Mouse (Mus musculus): ENCODE results near the gene Ttc4. TPM values are rescaled to one million over a fixed set of nuclear protein-coding genes. Genes with fewer than 3 reads are reported as not detected.

Ttc4 gene
- 36.9 TPM for polyA plus RNA-seq (2017; shearing (Covaris generic))

GRCm38 (mm10) chr4:106678442-106679118 lies at the start of gene Ttc4:
Gene Ttc4 (minus strand): TSS chr4:106678944.

GRCm38 (mm10) chr4:106650833-106651527 lies 27.8 kb downstream of the Ttc4 start, which contains the start of gene Pars2:
Gene Pars2 (plus strand): TSS chr4:106651069.

GRCm38 (mm10) chr4:106622030-106622493 lies 56.7 kb downstream of the Ttc4 start, which contains the start of gene Ttc22:
Gene Ttc22 (plus strand): TSS chr4:106622432.

GRCm38 (mm10) chr4:106617056-106617455 lies 61.7 kb downstream of the Ttc4 start, which contains the start of gene Lexm:
Gene Lexm (minus strand): TSS chr4:106617241.

Other genes starting within 250 kb of the Ttc4 start
- gene Pcsk9, start 214.6 kb downstream of the Ttc4 start, polyA plus RNA-seq (2017; shearing (Covaris generic)) = not detected
- not detected for gene Bsnd, start 186.7 kb downstream of the Ttc4 start, polyA plus RNA-seq (2017; shearing (Covaris generic))
- gene Dhcr24, start 117.9 kb downstream of the Ttc4 start, polyA plus RNA-seq (2017; shearing (Covaris generic)) = 2.4 TPM
- gene Lexm, start 61.7 kb downstream of the Ttc4 start, polyA plus RNA-seq (2017; shearing (Covaris generic)) = not detected
- gene Ttc22, start 56.5 kb downstream of the Ttc4 start, polyA plus RNA-seq (2017; shearing (Covaris generic)) = not detected
- 4.5 TPM for gene Pars2, start 27.9 kb downstream of the Ttc4 start, polyA plus RNA-seq (2017; shearing (Covaris generic))
- gene Mroh7, start 52.0 kb upstream of the Ttc4 start, polyA plus RNA-seq (2017; shearing (Covaris generic)) = not detected
- not detected for gene Fam151a, start 54.9 kb upstream of the Ttc4 start, polyA plus RNA-seq (2017; shearing (Covaris generic))
- gene Acot11, start 126.1 kb upstream of the Ttc4 start, polyA plus RNA-seq (2017; shearing (Covaris generic)) = 8.8 TPM
- gene Ssbp3, start 231.8 kb upstream of the Ttc4 start, polyA plus RNA-seq (2017; shearing (Covaris generic)) = 54.1 TPM

Data from effector memory CD4-positive, alpha-beta T cell, adult 5 months (primary cell).